Mouse (Mus musculus): Measurements from ENCODE around the gene Oaz3.

The Oaz3 gene

DNA sequence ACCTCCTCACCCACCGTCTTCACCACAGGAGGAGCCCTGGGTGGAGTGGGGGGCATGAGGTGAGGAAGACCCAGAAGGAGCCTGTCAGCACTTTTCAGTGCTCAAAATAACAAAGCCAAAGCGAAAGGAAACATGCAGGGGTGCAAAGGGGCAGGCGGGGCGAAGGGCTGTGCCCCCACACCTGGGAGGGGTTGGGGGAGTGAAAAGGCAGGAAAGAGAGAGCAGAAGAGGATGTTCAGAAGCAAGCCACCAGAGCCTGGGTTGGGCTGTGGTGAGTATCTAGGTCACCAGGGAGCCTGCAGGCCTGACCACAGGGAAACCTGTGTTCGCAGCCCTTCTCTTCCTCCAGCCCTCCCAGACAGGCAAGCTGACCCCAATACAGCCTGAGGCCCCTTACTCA is 55.7 kb downstream of the Oaz3 start:
- DNase-seq (ENCODE audit: low read depth, low spot score) = no peak

DNA sequence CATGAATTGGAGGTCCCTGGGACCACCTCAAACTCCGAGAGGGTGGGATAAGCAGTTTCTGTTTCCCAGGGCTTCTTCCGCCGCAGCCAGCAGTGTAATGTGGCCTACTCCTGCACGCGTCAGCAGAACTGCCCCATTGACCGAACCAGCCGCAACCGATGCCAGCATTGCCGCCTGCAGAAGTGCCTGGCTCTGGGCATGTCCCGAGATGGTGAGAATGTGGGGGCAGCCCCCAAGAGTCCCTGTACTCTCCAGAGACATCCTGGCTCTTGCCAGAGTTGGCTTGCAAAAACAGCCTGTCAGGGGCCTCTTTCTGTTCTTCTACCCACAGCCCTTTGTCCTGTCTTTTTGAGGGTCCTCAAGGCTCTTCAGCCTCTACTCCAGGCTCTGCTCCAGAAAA is 56.3 kb downstream of the Oaz3 start:
- no peak for DNase-seq (ENCODE audit: low read depth, low spot score)

DNA sequence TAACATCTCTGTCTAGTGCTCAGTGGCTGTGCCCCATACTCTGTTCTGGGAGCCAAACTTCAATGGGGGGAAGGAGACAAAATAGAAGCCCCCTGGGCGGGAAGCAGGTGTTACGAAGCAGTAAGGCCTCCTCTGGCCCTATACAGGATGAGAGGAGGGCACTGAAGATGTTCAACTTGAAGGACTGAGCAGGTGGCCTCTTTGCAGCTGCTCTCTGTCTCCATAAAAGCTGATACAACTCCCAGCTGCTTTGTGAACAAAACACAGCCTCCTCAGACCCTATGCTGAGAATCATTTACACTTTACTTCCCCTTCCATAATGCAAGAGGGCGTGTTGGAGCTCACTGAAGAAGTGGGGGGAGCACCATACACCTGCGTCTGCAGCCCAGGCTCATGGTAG is 57.0 kb downstream of the Oaz3 start:
- DNase-seq (ENCODE audit: low read depth, low spot score) = no peak

DNA sequence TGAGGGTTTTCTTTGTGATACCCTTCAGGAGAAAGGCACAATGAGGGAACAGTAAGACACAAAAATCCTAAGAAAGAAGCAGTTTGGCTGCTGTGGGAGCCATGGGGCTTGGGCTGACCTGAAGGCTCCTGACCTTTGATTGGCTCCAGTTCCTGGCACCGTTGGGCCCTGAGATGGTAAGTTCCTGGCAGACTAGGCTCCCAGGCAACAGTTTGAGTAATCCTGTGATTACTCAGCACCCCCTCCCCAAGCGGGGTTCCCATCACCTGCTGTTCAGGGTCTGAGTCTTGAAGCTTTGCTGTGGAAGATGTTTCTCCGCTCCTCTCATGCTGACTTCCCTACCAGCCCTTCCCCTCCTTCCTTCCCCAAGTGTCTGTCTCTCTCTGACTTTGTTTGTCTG is 60.2 kb downstream of the Oaz3 start:
- DNase-seq (ENCODE audit: low read depth, low spot score) = no peak

All from 3T3-L1 (cell line).